Comparison of ENCODE assay signal across 12 mouse cellular contexts in the genomic region with DNA sequence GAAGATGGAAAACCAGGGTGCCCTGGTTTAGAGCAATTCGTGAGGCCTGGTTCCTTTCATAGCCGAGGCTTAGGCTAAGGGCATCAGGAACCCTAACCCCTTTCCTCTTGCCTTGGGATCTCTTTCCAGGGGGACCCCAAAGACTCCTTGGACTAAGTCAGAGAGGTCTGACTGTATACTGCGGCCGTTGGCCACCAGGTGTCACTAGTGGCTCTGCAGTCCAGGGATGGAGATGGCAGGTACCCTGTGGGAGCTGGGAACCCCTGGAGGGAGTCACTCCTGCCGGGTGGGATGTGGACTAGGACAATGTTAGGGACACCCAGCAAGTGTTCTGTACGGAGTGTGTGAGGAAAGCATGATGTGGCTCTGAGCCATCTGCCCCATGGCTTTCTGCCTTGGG. TPM values are rescaled to one million over a fixed set of nuclear protein-coding genes. Genes with fewer than 3 reads are reported as not detected.
DNase-seq lines count a peak whose midpoint lies in the region; TF ChIP-seq lines count a peak whose summit lies in the region.
"Had no signal": no experiment of that assay in that cellular context is flagged by ENCODE, and none has a peak within 500 bp of the region (broad histone marks: within the 10 kb centered on the region; RNA-seq: fewer than 3 reads in every experiment).

No protein-coding gene starts in this region.

- DNase-seq in heart, adult 2 months, result no peak
- DNase-seq in heart, postnatal 10 days, result no peak
- DNase-seq in lung, adult 2 months, result no peak
- DNase-seq in lung, postnatal 14 days, result no peak
- DNase-seq in ES-CJ7 (ENCODE audit: low read depth, low spot score), result peak; percentile 62
- DNase-seq in induced T-regulatory cell, adult 2 months (ENCODE audit: low read depth), result peak; percentile 14
- DNase-seq in forebrain, embryonic 10.5 days (ENCODE audit: extremely low spot score, low spot score), result no peak
- DNase-seq in adrenal gland, postnatal 4 days (ENCODE audit: low spot score in 2 of 2), result no peak
- DNase-seq: cerebellum, adult 11 months had no signal

- TF ChIP-seq POLR2A in heart, adult 2 months (IDR thresholded peaks at IDR 0.05; ENCODE audit: insufficient read depth, low read depth, low read length), result no peak
- no peak for TF ChIP-seq POLR2A in lung, adult 2 months (IDR thresholded peaks at IDR 0.05; ENCODE audit: borderline replicate concordance, extremely low read depth, low read depth, low read length)

- TF ChIP-seq CTCF in heart, adult 2 months (IDR thresholded peaks at IDR 0.05), result peak; percentile 47
- TF ChIP-seq CTCF in lung, adult 2 months (IDR thresholded peaks at IDR 0.05; ENCODE audit: insufficient read depth, low read length), result 0 out of 2 replicates have a peak, but pooled peaks have one; percentile 23

- no peaks in the 10 kb centered on the region for H3K9me3 ChIP-seq in forebrain, embryonic 10.5 days
- H3K9me3 ChIP-seq: heart, embryonic 12.5 days; hindbrain, embryonic 15.5 days; lung, embryonic 15.5 days had no signal

- no peaks in the 10 kb centered on the region for H3K36me3 ChIP-seq in heart, adult 2 months (ENCODE audit: control insufficient read depth, insufficient read depth, low read length)
- peaks cover 17% of the 10 kb centered on the region for H3K36me3 ChIP-seq in forebrain, embryonic 10.5 days (replicated peaks)
- H3K36me3 ChIP-seq: lung, embryonic 15.5 days had no signal

- intact Hi-C loops in heart, adult 2 months (cut with DNase I), result no loop called here
- intact Hi-C loops in heart, postnatal 10 days (cut with DNase I), result no loop called here

- no peak overlapping the region for H3K4me3 ChIP-seq in heart, adult 2 months
- no peak overlapping the region for H3K4me3 ChIP-seq in lung, adult 2 months (replicated peaks; ENCODE audit: extremely low read depth, low read depth, low read length)
- no peak overlapping the region for H3K4me3 ChIP-seq in forebrain, embryonic 10.5 days
- H3K4me3 ChIP-seq: heart, embryonic 12.5 days; hindbrain, embryonic 15.5 days; lung, embryonic 15.5 days had no signal

- no peaks in the 10 kb centered on the region for H3K79me2 ChIP-seq in heart, adult 2 months (replicated peaks; ENCODE audit: control insufficient read depth, insufficient read depth, low read length)

- WGBS in heart, adult 2 months, result 91% methylated on average over 6 of the region's 6 CpGs
- WGBS in lung, adult 2 months, result 82% methylated on average over 6 of the region's 6 CpGs
- 80% methylated on average over 6 of the region's 6 CpGs for WGBS in forebrain, embryonic 10.5 days

- no peaks in the 10 kb centered on the region for H3K4me1 ChIP-seq in heart, adult 2 months (ENCODE audit: control insufficient read depth, insufficient read depth, low read length)
- no peaks in the 10 kb centered on the region for H3K4me1 ChIP-seq in lung, adult 2 months (ENCODE audit: control insufficient read depth, insufficient read depth, low read length)
- peaks cover 7% of the 10 kb centered on the region for H3K4me1 ChIP-seq in forebrain, embryonic 10.5 days
- H3K4me1 ChIP-seq: heart, embryonic 12.5 days; lung, embryonic 15.5 days had no signal

- H3K27me3 ChIP-seq in heart, adult 2 months (ENCODE audit: control insufficient read depth, insufficient read depth, low read length), result no peaks in the 10 kb centered on the region
- H3K27me3 ChIP-seq in forebrain, embryonic 10.5 days (ENCODE audit: poor library complexity, severe bottlenecking), result peaks cover 13% of the 10 kb centered on the region; the same call in 1 of the 2 replicates
- H3K27me3 ChIP-seq: heart, embryonic 12.5 days; hindbrain, embryonic 15.5 days; lung, embryonic 15.5 days had no signal

- no peak for TF ChIP-seq EP300 in heart, adult 2 months (IDR thresholded peaks at IDR 0.05; ENCODE audit: insufficient read depth, low read depth, low read length)

- no peak overlapping the region for H3K9ac ChIP-seq in heart, adult 2 months (ENCODE audit: low read depth, low read length)
- H3K9ac ChIP-seq: heart, embryonic 12.5 days; hindbrain, embryonic 15.5 days; lung, embryonic 15.5 days had no signal

- no peak overlapping the region for H3K27ac ChIP-seq in heart, adult 2 months
- H3K27ac ChIP-seq in forebrain, embryonic 10.5 days, result no peak overlapping the region
- H3K27ac ChIP-seq: hindbrain, embryonic 15.5 days; lung, embryonic 15.5 days had no signal

RNA-seq across cellular contexts. Expression of a gene that starts 58.8 kb away (rescaled TPM):
- total RNA-seq in heart, adult 2 months (2021), result 10 to 100 TPM; 16.4 to 17.9 TPM
- polyA plus RNA-seq in heart, adult 2 months (2012; rRNA removed), result 25.6 and 32.7 TPM in 2 replicates
- total RNA-seq in heart, postnatal 10 days (2021), result 10 to 100 TPM; 14.1 to 23.5 TPM
- 179 and 323 TPM in 2 replicates for polyA plus RNA-seq in lung, adult 2 months (2012; rRNA removed)
- 8.0 and 8.8 TPM in 2 replicates for polyA plus RNA-seq in forebrain, embryonic 10.5 days (2016; fragmentation: Nextera tagmentation; extraction: Ambion mirVana)
- total RNA-seq in adrenal gland, postnatal 4 days (2021), result 10 to 100 TPM; 26.1 to 30.8 TPM

Comparison
In these comparisons a context has a peak if more than half of its experiments do, and no peak if none do; other contexts are left out.
1. DNase-seq: peak in ES-CJ7 (single experiment) and induced T-regulatory cell, adult 2 months (single experiment); none in heart, adult 2 months (0 of 2), heart, postnatal 10 days (0 of 2), lung, adult 2 months (single experiment), lung, postnatal 14 days (single experiment), forebrain, embryonic 10.5 days (single experiment) and adrenal gland, postnatal 4 days (0 of 2).